Mouse (Mus musculus): ENCODE measurements around the gene Ints11. TPM values are rescaled to one million over a fixed set of nuclear protein-coding genes. Genes with fewer than 3 reads are reported as not detected.

The Ints11 gene
- 10 to 100 TPM; 30.1 to 34.7 TPM for total RNA-seq (2021)
- long read RNA-seq, experiment 1, transcript Ints11-201 (17 exons, 2,368 nt): major isoform, 63 of 80 reads
- long read RNA-seq, experiment 1, partial matches to known transcripts: 4 of 80 reads
- long read RNA-seq, experiment 1, other reads (novel, unspliced or antisense): 13 of 80 reads
- long read RNA-seq, experiment 2, transcript Ints11-201 (17 exons, 2,368 nt): major isoform, 22 of 33 reads
- long read RNA-seq, experiment 2, partial matches to known transcripts: 3 of 33 reads
- long read RNA-seq, experiment 2, other reads (novel, unspliced or antisense): 8 of 33 reads

DNA sequence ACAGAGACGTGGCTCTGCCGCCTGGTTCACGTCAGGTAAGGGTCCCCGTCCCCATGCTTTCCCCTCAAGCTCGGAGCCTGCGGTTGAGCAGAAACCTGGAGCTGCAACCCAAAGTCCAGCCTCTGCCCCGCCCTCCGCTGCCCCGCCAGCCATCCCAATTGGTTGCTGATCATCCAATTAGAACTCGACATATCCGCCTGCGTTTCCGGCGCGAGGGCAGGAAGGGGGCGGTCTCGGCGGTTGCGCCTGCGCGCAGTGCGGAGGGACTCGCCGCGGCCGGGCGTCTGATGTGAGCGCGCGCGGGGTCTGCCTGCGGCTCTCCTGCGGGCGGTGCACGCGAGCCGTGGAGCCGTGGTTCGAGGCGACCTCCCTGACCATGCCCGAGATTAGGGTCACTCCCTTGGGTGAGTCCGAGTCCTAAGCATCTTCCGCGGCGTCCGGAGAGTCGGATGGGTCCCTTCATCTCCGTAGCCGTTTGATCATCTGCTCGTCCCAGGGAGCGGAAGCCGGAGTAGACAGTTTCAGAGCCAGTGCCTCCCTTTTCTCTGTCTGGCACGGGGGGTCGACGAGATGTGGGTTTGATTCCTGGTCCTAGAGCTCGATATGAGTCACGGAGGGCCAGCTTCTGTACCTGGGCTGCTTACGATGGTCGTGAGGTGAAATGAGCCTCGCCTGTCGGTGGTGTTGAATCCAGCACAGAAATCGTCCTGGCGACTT lies at the start of gene Ints11, which contains the start of gene Cptp:
Ints11 (plus strand) TSS at position 230 of the 717 bp plus-strand sequence.
Cptp (minus strand) TSS at position 124 of the 717 bp plus-strand sequence.
- peak; percentile 97 to 98 for DNase-seq

DNA sequence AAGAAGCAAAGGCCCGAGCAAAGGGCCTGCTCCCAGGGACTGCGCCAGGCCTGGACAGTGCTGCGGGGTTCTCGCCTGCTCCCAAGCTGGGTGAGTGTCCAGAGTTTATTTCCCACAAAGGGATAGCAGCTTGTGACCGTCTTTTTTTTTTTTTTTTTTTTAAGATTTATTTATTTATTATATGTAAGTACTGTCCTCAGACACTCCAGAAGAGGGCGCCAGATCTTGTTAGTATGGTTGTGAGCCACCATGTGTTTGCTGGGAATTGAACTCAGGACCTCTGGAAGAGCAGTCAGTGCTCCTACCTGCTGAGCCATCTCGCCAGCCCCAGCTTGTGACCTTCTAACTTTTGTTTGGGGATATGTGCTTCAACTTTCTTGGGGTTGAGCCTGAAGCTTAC lies 48.3 kb upstream of the Ints11 start:
- peak in 1 of 2 experiments; percentile 46 for DNase-seq

DNA sequence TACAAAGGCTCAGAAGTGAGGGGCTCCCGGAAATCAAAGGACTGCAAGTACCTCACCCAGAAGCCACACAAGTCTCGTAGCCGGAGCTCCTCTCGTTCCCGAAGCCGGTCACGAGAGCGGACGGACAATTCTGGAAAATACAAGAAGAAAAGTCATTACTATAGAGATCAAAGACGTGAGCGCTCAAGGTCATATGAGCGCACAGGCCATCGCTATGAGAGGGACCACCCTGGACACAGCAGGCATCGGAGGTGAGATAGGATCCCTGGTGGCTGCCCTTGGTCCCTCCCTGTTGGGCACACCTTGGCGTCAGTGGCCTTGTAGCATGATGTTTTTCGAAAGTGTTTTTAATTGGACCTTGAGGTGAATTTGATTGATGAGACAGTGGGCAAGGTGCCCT lies 45.9 kb upstream of the Ints11 start:
- peak; percentile 32 to 41 for DNase-seq

DNA sequence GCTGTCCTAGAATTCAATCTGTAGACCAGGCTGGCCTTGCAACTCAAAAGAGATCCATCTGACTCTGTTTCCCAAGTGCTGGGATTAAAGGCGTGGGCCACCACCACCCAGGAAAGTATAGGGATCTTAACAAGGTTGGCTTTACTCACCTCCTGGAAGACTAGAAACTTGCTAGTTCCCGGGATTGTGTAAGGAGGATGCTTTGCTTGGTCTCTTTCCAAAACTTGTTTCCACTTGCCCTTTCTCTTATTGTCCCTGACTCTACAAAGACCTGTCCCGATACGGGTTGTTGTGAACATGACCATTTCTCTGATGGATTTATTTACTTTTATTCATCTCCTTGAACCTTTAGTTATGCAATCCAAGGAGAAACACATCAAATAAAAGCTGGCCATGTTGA lies 39.5 kb upstream of the Ints11 start:
- DNase-seq: no peak

DNA sequence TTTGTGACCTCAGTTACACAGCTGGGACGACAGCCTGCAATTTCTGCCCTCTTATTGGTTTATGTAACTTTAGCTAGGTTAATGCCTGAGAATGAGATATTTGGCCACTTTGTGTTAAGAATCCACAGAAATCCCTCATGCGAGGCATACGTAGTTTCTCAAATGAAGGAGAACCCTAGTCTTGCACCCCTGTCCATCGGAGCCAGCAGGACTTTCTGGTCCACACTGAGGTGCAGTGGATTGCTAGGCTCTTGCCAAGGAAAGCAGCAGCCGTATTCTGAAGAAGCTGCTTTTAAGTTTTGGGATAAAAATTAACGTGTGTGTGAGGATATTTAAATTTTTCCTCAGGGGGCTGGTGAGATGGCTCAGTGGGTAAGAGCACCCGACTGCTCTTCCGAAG lies 38.8 kb upstream of the Ints11 start:
- DNase-seq: no peak

DNA sequence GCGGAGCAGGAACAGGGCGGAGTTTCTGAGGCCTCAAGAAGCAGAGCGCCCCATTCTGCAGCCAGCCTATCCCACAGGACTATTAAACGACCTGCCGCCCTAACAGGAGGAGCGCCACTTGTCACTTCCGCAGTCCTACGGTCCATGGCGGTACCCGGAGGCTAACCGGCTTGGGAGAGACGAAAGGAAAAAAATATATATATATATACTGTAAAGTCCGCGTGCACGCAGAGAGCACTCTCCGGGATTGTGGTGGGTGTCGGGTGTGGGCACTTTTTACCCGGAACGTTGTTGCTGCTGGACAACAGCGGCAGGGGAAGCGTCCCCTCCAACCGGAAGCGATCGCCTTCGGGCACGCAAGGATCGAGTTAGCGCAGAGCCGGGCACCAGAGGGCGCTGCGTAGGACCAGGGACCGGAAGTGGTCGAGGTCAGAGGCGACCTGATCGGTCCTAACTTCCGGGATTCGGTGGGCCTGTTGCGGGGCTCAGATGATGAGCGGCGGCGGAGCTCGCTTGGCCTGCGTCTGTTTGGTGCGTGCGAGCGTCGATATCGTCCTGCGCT lies 38.1 kb upstream of the Ints11 start, which contains the start of gene Aurkaip1:
Aurkaip1 (plus strand) TSS at position 68 of the 562 bp plus-strand sequence.
- DNase-seq: peak; percentile 96 to 97

DNA sequence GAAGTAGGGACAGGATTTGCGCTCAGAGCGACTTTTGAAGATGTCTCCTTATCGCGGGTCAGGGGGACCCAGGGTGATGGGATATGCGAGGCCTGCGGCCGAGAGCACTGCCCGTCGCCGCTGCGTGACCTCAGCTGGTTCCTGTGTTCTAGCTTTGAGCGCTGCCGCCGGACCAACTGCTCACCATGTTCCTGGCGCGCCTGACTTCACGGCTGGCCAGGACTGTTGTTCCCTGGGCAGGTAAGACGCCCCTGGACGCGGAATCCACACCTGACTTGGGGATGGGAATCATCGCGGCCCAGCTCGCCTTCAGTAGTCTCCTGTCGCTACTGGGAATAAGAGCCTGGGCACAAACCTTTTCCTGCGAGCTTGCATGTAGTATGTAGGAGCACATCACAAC lies 37.5 kb upstream of the Ints11 start:
- peak; percentile 51 to 55 for DNase-seq

DNA sequence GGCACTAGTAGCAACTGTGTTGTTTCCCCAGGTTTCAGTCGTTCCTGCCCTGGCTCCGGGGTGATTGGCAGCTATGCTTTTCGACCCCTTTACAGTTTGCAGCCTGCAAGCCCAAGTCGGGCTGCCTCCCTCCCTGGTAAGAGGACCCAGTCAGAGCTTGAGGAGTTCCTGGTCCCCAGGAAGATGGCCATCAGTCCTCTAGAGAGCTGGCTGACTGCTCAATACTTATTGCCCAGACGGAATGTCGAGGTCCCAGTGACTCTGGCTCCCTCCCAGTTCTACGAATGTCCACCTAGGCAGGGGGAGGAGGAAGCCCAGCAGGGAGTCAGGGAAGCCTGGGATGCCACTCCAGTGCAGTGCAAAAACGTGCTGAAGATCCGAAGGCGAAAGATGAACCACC lies 37.0 kb upstream of the Ints11 start:
- no peak for DNase-seq

DNA sequence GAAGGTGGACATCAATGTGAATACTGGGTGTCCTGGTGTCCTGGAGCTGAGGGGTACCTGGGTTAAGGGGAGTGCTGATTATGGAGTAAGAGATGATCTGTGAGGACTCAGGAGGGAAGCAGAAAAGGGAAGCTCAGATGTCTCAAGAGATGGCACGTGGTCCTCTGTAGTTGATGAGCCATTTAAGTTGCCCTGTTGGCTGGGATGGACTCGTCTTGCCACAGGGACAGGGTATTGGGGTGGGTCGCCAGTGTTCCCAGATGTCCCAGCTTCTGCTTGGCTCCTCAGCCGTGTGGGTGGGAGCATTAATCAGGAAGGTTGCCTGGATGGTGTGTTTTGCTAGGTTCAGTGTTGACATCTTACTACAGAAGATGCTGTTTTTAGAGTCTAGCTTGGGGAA lies 36.1 kb upstream of the Ints11 start:
- DNase-seq: no peak

DNA sequence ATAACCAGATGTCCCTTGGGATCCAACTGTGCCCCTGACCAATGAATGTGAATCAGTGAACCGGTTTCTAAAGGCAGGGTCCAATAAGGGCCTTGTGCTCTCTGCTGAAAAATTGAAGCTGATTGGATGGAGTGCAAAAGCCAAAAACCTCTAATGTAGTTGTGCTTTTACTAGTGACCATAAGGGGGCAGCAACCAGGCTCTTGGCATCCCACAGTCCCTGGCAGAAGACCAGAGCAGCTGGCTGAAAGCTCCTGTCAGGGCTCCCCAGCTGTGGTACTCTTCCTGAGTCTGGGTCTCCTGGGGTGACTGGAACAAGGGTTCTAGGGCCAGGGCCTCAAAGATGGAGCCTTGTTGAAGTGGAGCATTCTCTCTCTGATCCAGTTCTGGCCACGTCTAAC lies 35.5 kb upstream of the Ints11 start:
- DNase-seq: peak; percentile 84 to 90

DNA sequence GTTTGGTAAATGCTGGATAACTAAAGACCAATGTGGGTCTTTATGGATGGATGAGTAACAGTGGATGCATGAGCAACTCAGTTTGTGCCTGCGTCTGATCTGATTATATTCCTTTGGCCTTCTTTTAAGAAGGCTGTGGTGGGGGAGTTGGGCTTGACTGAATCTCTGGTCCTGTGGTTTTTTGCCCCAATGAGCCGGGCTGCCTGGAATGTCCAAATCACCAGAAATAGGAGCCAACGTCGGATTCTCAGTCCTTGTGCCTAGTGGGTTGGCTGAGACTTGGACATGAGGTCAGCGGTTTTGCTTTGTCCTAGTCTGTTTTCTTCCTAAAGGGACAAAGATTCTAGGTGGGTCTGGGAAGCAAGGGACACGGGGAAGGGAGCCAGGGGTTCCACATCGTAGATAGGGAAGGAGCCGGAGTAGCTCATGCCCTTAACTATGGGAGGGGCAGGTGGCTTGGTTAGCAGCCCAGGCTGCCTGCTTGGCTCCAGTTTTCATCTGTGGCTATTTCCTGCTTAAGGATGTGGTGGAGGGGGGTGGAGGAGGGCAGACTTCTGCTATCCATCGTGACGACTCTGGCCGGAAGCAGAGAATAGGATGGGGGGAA lies 31.8 kb upstream of the Ints11 start:
- peak in 1 of 2 experiments; percentile 64 for DNase-seq

DNA sequence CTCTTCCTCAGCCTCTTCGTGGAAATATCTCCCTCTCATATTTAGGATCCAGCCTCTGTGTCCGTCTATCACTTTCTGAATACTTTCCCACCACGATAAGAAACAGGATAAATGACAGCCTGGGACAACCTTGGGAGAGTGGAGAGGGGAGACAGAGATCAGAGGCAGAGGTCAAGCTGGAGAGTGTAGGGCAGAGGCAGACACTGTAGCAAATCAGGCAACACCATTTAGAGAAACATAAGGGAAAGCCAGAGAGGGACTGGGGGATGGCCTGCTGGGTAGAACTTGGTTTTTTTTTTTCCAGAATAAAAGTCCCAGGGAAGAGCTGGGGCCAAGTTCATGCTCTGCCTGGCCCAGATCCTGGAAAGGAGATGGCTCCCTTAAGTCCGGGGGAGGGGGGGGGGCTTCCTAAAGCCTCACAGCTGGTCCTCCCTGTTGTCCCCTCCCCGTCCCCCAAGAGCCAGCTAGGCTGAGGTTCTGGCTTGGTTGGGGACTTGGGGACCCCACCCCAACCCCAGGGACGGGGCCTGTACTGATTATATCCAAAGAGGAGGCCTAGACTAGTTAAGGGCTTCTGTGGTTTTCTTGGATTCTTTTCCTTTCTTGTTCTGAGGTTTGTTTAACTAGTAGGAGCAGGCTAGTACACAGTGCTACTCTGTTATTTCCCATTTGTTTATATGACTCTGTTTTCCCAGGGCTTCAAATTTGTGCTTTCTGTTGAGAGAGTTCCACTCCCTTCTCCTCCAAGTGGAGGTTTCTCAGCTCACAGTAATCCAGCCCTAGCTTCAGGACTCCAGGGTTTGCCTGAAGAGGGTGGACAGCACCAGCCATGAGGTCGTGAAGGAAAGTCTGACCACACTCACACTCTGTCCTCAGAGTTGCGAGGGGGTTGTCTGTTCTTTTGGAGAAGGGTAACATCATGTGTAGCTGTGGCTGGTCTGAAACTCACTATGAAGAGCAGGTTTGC lies 30.9 kb upstream of the Ints11 start:
- DNase-seq: no peak

DNA sequence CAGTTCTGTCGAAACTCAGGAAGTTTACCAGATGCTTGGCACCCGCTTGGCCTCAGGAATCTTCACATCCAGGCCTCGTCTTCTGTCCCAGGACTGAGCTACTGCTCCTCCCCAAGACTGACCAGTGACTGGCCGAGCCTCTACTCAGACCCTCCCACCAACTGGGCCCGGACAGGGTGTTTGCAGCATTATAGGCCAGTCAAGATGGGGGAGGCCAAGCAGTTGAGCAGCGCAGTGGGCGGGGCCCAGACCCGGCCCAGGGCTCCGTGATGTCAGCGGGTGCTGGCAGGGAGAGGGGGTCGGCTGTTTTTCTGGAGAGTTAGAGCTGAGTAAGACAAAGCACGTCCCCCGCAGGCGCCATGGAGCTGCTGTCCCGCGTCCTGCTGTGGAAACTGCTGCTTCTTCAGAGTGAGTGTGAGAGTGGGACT lies 29.8 kb upstream of the Ints11 start, which contains the start of gene Mxra8:
Mxra8 (plus strand) TSS at position 198 of the 428 bp plus-strand sequence.
- peak; percentile 85 to 91 for DNase-seq

DNA sequence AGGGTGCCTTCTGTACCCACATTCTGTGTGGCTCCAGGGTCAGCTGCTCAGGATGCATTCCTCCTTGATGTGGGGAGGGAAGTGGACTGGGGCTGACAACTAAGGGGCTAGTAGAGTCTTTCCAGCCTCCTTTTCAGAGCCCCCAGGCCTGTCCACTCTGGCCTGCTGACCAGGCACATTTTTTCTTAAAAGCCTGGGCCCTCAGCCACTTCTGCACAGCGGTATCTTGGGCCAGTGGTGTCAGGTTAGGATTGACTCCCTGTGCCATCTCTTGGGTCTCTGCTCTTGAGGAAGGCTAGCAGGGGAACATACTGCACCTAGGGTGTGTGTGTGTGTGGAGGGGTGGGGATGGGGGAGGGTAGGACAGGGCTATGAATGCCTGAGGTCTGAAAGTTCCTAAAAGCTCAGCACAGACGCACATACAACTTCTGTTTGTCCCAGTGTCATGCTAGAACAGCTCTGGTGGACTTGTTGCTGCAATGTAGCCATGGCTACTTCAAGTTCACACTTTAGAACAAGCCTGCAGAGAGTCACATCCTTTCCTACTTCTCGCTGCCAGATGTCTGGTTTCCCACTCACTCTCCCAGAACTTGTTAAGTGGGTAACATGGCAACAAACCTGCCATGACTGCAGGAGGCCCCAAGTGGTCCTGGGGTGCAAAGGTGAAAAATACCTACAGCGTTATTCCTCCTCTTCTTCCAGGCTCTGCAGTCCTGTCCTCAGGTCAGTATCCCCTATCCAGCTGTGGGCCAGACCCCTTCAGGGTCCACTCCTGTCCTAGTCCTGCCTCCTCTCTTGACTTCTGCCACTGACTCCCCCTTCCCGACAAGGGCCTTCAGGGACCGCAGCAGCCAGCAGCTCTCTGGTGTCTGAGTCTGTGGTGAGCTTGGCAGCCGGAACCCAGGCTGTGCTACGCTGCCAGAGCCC lies 29.0 kb upstream of the Ints11 start:
- no peak for DNase-seq

DNA sequence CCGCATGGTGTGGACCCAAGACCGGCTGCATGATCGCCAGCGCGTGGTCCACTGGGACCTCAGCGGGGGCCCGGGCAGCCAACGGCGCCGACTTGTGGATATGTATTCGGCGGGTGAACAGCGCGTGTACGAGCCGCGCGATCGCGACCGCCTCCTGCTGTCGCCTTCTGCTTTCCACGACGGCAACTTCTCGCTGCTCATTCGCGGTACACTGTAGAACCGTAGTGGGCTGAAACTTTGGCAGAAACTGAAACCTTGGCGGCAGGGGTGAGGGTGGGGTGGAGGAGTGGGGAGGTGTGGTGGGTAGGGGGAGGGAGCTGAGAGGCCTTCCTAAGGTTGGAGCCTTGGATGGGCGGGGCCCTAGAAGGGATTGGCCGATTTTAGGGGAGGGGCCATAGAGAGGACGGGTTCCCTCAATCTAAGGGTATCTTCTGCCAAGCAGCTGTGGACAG lies 28.3 kb upstream of the Ints11 start:
- peak; percentile 75 to 83 for DNase-seq

DNA sequence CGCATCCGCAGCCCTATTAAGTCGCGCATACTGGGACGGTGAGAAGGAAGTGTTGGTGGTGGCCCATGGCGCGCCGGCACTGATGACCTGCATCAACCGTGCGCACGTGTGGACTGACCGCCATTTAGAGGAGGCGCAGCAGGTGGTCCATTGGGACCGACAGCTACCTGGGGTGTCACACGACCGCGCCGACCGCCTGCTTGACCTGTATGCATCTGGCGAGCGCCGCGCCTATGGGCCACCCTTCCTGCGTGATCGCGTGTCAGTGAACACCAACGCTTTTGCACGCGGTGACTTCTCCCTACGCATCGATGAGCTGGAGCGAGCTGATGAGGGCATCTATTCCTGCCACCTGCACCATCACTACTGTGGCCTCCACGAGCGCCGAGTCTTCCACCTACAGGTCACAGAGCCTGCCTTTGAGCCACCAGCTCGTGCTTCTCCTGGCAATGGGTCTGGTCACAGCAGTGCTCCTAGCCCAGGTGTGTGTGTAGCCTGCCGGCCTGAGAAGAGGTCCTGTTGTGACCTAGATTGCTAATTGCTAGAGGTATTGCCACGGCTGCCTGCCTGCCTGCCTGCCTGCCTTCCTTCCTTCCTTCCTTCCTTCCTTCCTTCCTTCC lies 27.6 kb upstream of the Ints11 start:
- no peak for DNase-seq

DNA sequence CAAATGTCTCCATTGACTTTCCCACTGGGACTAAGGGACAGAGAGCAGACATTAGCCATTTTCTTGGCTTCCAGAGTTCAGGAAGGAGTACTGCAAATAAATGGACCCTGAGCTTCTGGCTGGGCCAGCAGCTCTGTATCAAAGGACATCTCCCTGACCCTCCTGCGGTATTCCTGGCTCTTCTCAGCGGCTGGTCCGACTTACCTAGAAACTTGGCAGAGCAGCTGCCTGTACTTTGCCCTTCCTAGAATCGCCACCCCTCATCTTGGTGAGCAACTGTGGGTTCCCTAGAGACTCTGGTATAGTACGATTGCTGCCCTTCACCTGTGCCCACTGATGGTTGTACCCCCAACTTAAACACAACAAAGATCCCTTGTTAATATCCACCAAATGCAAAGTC lies 26.1 kb upstream of the Ints11 start:
- DNase-seq: no peak

DNA sequence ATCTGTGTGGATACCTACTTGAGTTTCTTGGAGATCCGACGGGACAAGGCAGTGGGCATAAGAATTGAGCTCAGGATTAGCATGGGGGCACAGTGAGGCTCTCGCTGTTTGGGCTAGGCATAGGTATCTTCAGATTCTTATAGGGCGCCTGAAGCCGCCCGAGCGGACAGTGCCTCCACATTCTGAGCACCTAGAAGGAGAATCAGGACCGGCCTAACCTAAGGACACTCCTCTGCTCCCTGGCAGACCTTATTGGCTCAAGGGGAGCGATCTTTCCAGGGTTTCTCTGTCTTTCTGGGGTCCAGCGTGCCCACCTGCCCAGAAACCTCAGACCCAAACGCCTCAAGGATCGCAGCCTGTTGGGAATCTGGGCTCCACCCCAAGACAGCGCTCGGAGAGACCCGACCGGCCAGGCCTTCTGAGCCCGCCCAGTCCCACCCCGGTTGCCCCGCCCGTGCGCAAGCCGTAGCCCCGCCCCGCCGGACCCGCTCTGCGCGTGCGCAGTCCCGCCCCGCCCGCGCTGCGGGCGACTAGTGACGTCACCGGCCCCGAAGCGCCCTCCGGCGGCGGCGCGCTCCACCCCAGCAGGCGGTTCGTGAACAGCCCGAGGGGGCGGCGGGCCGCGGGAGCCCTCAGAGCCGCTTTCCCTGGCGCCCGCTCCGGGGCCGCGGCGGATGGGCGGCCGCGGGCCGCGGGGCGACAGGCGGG lies 22.3 kb upstream of the Ints11 start, which contains the start of gene Dvl1:
Dvl1 (plus strand) TSS at position 532 of the 708 bp plus-strand sequence.
- DNase-seq: peak; percentile 96 to 97
